Mouse (Mus musculus) heart, postnatal 0 days (tissue): ENCODE measurements around the gene Il11ra1. TPM values are rescaled to one million over a fixed set of nuclear protein-coding genes. Genes with fewer than 3 reads are reported as not detected.

Source experiments
- ATAC-seq: fragments of 200-750 bp; cut with Nextera tagmentation; 2 replicates; pipeline ENCODE4 v1.8.0; 2017; ENCODE audit warnings: low read depth, moderate number of reproducible peaks, moderate library complexity; ENCODE audit not compliant: insufficient read depth
- DNase-seq: peaks from one replicate; pipeline ENCODE4 v3.0.0-alpha.2; 2016; ENCODE audit warnings: low spot score
- H3K27ac ChIP-seq: fragments of 300-500 bp; sonication (generic); 2 replicates; pipeline ENCODE4 v1.5.1; 2014; ENCODE audit warnings: low read depth, mild to moderate bottlenecking
- H3K27me3 ChIP-seq: fragments of 300-500 bp; sonication (generic); 2 replicates; pipeline ENCODE4 v1.6.1; 2014; ENCODE audit warnings: low read length, mixed read lengths; ENCODE audit not compliant: control insufficient read depth, insufficient read depth
- H3K36me3 ChIP-seq: fragments of 300-500 bp; sonication (generic); replicated peaks from 2 replicates; pipeline ENCODE4 v1.6.1; 2014; ENCODE audit warnings: low read length, mixed read lengths; ENCODE audit not compliant: control insufficient read depth, insufficient read depth
- H3K4me1 ChIP-seq: fragments of 300-500 bp; sonication (generic); 2 replicates; pipeline ENCODE4 v1.6.1; 2014; ENCODE audit warnings: antibody characterized with exemption; ENCODE audit not compliant: control insufficient read depth, insufficient read depth
- H3K4me2 ChIP-seq: fragments of 300-500 bp; sonication (generic); 2 replicates; pipeline ENCODE4 v1.6.1; 2014; ENCODE audit warnings: low read depth, mild to moderate bottlenecking, low read length, moderate library complexity
- H3K4me3 ChIP-seq: fragments of 300-500 bp; sonication (generic); 2 replicates; pipeline ENCODE4 v1.5.1; 2014; ENCODE audit warnings: low read depth, low read length
- H3K9ac ChIP-seq: fragments of 300-500 bp; sonication (generic); replicated peaks from 2 replicates; pipeline ENCODE4 v1.6.1; 2014; ENCODE audit warnings: low read depth, low read length, mixed read lengths
- H3K9me3 ChIP-seq: fragments of 300-500 bp; sonication (generic); replicated peaks from 2 replicates; pipeline ENCODE4 v1.6.1; 2016; ENCODE audit warnings: low read length; ENCODE audit not compliant: control insufficient read depth
- CTCF ChIP-seq: IDR thresholded peaks from 2 replicates; pipeline ENCODE4 v1.5.1; 2016; ENCODE audit warnings: antibody characterized with exemption, control low read depth, low read depth
- EP300 ChIP-seq: IDR thresholded peaks from 2 replicates; pipeline ENCODE4 v1.6.1; 2016; ENCODE audit warnings: antibody characterized with exemption, low read depth
- WGBS: fragments of 180-500 bp; shearing (Covaris S2); extraction: QIAGEN DNeasy Blood & Tissue Kit; methylation state at CpG from one replicate; pipeline ENCODE4 v1.1.7; 2014; 5-methylcytosine and 5-hydroxymethylcytosine counted together
- polyA plus RNA-seq: library from polyadenylated mRNA; unstranded; fragments of >200 nt; fragmentation: Nextera tagmentation; extraction: Ambion mirVana; gene quantifications from 2 replicates; pipeline ENCODE4 v1.2.1, GENCODE M21; 2015
- total RNA-seq: library from RNA; depleted of rRNA; stranded (reverse); fragments of >200 nt; gene quantifications from 2 replicates; pipeline ENCODE4 v1.2.3, GENCODE M21; 2014; ENCODE audit warnings: low replicate concordance

Gene Il11ra1
- total and polyA plus RNA-seq, 2 experiments from 2014 or later, result 104 to 110 TPM

- H3K4me1 ChIP-seq, result peaks cover 4% of the 10 kb centered on the region; the same call in 1 of the 2 replicates
- H3K4me2 ChIP-seq, result no peak overlapping the region
- no peak for TF ChIP-seq EP300
- no peak for TF ChIP-seq CTCF
- H3K9me3 ChIP-seq, result no peaks in the 10 kb centered on the region
- H3K36me3 ChIP-seq, result no peaks in the 10 kb centered on the region
- H3K4me3 ChIP-seq, result no peak overlapping the region
- no peak overlapping the region for H3K9ac ChIP-seq
- ATAC-seq (no peak), DNase-seq (no peak)
- peaks cover 38% of the 10 kb centered on the region for H3K27me3 ChIP-seq
- H3K27ac ChIP-seq, result no peak overlapping the region
- WGBS, result 51% methylated on average over 19 of the region's 19 CpGs
Observed at GRCm38 (mm10) chr4:41673186-41673585, 26.6 kb upstream of the Il11ra1 start.

GRCm38 (mm10) chr4:41676248-41677005 is 23.4 kb upstream of the Il11ra1 start:
- Histone ChIP-seq H3K9me3 (no peaks in the 10 kb centered on the region), H3K27me3 (peaks cover 32% of the 10 kb centered on the region), H3K4me1 (peaks cover 12% of the 10 kb centered on the region), H3K4me3 (no peak overlapping the region), H3K9ac (no peak overlapping the region), H3K4me2 (no peak overlapping the region), H3K27ac (no peak overlapping the region), H3K36me3 (no peaks in the 10 kb centered on the region)
- 38% methylated on average over 17 of the region's 17 CpGs for WGBS
- DNase-seq, result no peak
- no peak for TF ChIP-seq CTCF
- TF ChIP-seq EP300, result no peak
- no peak for ATAC-seq

- no peak overlapping the region for H3K4me2 ChIP-seq
- DNase-seq (no peak), ATAC-seq (peak; percentile 58)
- H3K9ac ChIP-seq, result no peak overlapping the region
- H3K36me3 ChIP-seq, result no peaks in the 10 kb centered on the region
- H3K4me3 ChIP-seq, result no peak overlapping the region
- no peaks in the 10 kb centered on the region for H3K9me3 ChIP-seq
- 32% methylated on average over 13 of the region's 13 CpGs for WGBS
- H3K4me1 ChIP-seq, result peaks cover 12% of the 10 kb centered on the region
- TF ChIP-seq CTCF (no peak), EP300 (no peak)
- H3K27me3 ChIP-seq, result peaks cover 27% of the 10 kb centered on the region
- H3K27ac ChIP-seq, result no peak overlapping the region
Observed at GRCm38 (mm10) chr4:41677006-41677629, 22.7 kb upstream of the Il11ra1 start.

GRCm38 (mm10) chr4:41678863-41679262 is 20.9 kb upstream of the Il11ra1 start:
- Histone ChIP-seq H3K4me1 (peaks cover 12% of the 10 kb centered on the region), H3K9me3 (no peaks in the 10 kb centered on the region), H3K36me3 (no peaks in the 10 kb centered on the region), H3K27me3 (peaks cover 30% of the 10 kb centered on the region), H3K27ac (no peak overlapping the region), H3K4me3 (no peak overlapping the region), H3K9ac (no peak overlapping the region), H3K4me2 (no peak overlapping the region)
- 45% methylated on average over 6 of the region's 6 CpGs for WGBS
- DNase-seq, result no peak
- TF ChIP-seq CTCF (no peak), EP300 (no peak)
- ATAC-seq, result no peak

- Histone ChIP-seq H3K9ac (no peak overlapping the region; the same call in 1 of the 2 replicates), H3K27ac (no peak overlapping the region), H3K4me3 (no peak overlapping the region), H3K4me1 (peaks cover 12% of the 10 kb centered on the region), H3K9me3 (no peaks in the 10 kb centered on the region), H3K27me3 (peaks cover 30% of the 10 kb centered on the region), H3K36me3 (no peaks in the 10 kb centered on the region), H3K4me2 (no peak overlapping the region)
- no peak for TF ChIP-seq EP300
- TF ChIP-seq CTCF, result no peak
- no CpG with 5 or more reads among the region's 2 CpGs for WGBS
- ATAC-seq, result no peak; the same call in 1 of the 2 replicates
- no peak for DNase-seq
Observed at GRCm38 (mm10) chr4:41679291-41679690, 20.5 kb upstream of the Il11ra1 start.
